Mouse (Mus musculus) lung, postnatal 0 days (tissue): Measurements from ENCODE around the gene Ttc13.

Experiments used
- CTCF ChIP-seq: IDR thresholded peaks from 2 replicates; pipeline ENCODE4 v1.5.1; 2016; ENCODE audit warnings: antibody characterized with exemption, mild to moderate bottlenecking
- EP300 ChIP-seq: IDR thresholded peaks from 2 replicates; pipeline ENCODE4 v1.6.1; 2016; ENCODE audit warnings: antibody characterized with exemption, mild to moderate bottlenecking, control low read depth

GRCm38 (mm10) chr8:124720938-124721861 is 583 bp downstream of the Ttc13 start:
- TF ChIP-seq CTCF = no peak
- TF ChIP-seq EP300 = no peak
